Mouse (Mus musculus) large intestine, adult 2 months (tissue): ENCODE measurements around the gene Scn9a. TPM values are rescaled to one million over a fixed set of nuclear protein-coding genes. Genes with fewer than 3 reads are reported as not detected.

Experiments used
- DNase-seq: peaks from one replicate; pipeline ENCODE4 v3.0.0-alpha.2; 2012; ENCODE audit warnings: low read depth, low spot score
- WGBS: fragments of 180-500 bp; shearing (Covaris S2); methylation state at CpG from one replicate; pipeline ENCODE4 v1.1.7; 2018; 5-methylcytosine and 5-hydroxymethylcytosine counted together
- polyA plus RNA-seq: library from polyadenylated mRNA; depleted of rRNA; stranded (reverse); fragments of >200 nt; gene quantifications from 2 replicates; pipeline ENCODE4 v1.2.3, GENCODE M21; 2012; rRNA removed

Gene Scn9a
- polyA plus RNA-seq, 1 experiment, result 0.01 TPM

GRCm38 (mm10) chr2:66464874-66465458, 169.8 kb downstream of the Scn9a start:
- DNase-seq, result no peak
- 67% methylated on average over 2 of the region's 2 CpGs for WGBS

- WGBS, result 86% methylated on average over 6 of the region's 6 CpGs
Observed at GRCm38 (mm10) chr2:66463916-66464315, 170.8 kb downstream of the Scn9a start.

DNA sequence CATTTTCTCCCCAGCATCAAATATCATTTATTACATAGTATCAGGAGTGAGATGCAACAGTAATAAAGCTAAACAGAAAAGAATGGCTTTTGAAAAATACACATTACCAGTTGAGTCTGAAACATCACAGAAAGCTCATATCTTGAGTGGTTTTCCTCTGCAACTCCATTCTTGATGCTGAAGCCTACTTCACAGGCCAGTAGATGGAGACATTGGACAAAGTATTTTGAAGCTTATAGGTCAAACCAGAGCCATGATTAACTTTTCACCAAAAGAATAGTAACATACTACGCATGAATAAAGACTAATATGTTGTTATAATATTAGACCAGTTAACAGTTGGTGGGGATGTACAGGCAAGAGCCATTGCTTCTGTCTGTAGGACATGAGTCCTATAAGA, 172.3 kb downstream of the Scn9a start:
- 83% methylated on average over 1 of the region's 1 CpGs for WGBS
- no peak for DNase-seq

More at GRCm38 (mm10) chr2:66463916-66464315, 170.8 kb downstream of the Scn9a start:
- no peak for DNase-seq

DNA sequence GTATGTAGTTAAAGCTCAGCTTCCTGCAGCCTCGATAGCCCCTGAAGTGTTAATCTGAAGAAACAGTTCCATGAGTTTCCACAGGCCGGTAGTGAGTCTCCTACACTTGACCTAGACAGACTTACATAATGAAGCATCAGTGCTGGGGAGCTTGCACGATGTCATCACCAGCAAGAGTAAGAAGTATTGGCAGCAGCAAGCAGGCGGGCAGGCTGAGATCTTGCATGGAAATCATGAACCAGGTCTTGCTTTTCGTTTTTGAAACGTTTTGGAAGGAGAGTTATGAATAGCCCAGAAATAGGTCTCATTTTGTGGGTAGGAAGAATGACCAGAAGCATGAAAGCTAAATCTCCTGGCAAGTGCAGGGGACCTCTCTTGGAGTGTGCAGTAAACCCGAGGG, 194.1 kb downstream of the Scn9a start, which contains the start of gene Scn1a:
Gene Scn1a, minus strand, starts transcription at position 130 of the 400 bp plus-strand sequence.
- 16% methylated on average over 7 of the region's 7 CpGs for WGBS

DNA sequence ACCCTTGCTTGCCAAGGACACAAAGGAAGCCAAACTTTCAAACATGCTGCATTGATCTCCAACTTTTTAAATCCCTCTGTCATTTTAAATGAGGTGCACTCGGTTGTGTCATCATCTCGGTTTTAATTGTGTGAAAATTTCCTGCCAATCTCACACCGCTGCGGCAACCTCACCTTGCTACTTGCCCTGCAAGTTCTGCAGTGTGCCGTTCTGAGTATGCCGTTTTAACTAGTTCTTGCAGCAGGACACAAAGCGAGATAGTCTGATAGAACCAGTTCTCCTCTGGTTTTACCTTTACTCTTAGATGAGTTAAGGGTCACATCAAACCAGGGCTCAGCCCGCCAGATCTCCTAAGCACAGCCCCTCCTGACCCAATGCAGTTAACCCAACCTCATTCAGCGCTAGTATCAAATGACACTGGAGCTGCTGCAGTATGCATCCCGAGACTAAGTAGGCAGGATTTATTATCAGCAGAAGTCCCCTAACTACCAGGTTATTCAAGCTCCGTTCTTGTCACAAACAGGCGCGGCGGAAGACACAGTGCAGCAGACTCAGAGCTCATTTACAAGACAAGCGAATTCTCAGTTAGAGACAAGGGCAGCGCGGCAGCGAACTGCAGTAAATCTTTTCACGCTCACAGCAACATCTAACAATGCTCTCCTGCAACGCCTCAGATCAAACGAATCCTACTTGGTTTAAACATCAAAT, 194.8 kb downstream of the Scn9a start:
- 9% methylated on average over 21 of the region's 21 CpGs for WGBS
- no peak for DNase-seq

More for the DNA sequence above, 194.1 kb downstream of the Scn9a start, which contains the start of gene Scn1a:
- no peak for DNase-seq

DNA sequence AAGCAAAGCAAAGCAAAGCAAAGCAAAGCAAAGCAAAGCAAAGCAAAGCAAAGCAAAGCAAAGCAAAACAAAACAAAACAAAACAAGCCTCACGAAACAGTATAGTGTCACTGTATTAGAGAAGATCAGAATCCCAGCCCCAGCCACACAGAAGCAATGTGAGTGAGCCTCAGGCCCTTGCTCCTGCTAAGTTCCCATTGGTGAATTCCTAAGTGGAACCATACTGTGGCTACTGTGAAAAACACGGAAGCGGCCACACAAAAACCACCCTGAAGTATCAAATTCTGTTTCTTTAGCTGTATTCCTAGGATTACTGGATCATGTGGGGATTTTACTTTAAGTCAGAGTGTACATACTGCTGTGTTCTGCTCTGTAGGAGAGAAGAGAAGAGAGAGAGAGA, 198.5 kb downstream of the Scn9a start:
- WGBS, result 72% methylated on average over 3 of the region's 3 CpGs

More for the DNA sequence above, 198.5 kb downstream of the Scn9a start:
- no peak for DNase-seq

Other genes with a start within 250 kb of the Scn9a start
- gene Scn1a, start 194.1 kb downstream of the Scn9a start, polyA plus RNA-seq, result not detected in 2 replicates
- gene Scn7a, start 150.0 kb upstream of the Scn9a start, polyA plus RNA-seq, result 0.69 and 1.3 TPM in 2 replicates